Mouse (Mus musculus): ENCODE data around the gene Eif5. TPM values are rescaled to one million over a fixed set of nuclear protein-coding genes. Genes with fewer than 3 reads are reported as not detected.

Gene Eif5
- polyA plus RNA-seq, 1 experiment = 57.6 TPM

- TF ChIP-seq TCF3 (IDR thresholded peaks at IDR 0.05; ENCODE audit: insufficient read length, low read depth) (no peak), POLR2A (IDR thresholded peaks at IDR 0.05; ENCODE audit: insufficient read length, low read depth) (peak; percentile 86), POLR2AphosphoS2 (IDR thresholded peaks at IDR 0.05; ENCODE audit: insufficient read length, low read depth) (peak; percentile 83)
- Histone ChIP-seq H3ac (ENCODE audit: control insufficient read depth, insufficient read length) (peak within 1 kb of the TSS; percentile 93), H3K4me2 (ENCODE audit: low read depth) (peak within 1 kb of the TSS; percentile 100), H3K36me3 (ENCODE audit: control insufficient read depth, insufficient read depth) (no peaks in the 10 kb centered on the region), H3K4me3 (peak within 1 kb of the TSS; percentile 81), H3K79me2 (ENCODE audit: control insufficient read depth, insufficient read depth) (peaks cover 44% of the 10 kb centered on the region), H3K27me3 (ENCODE audit: control insufficient read depth, insufficient read depth, insufficient read length) (no peaks in the 10 kb centered on the region)
Observed at GRCm38 (mm10) chr12:111574074-111574886, 36.5 kb downstream of the Eif5 start, which contains the start of gene Mark3. Mark3 (plus strand) TSS chr12:111574523.

- Histone ChIP-seq H3K27me3 (ENCODE audit: control insufficient read depth, insufficient read depth, insufficient read length) (no peaks in the 10 kb centered on the region), H3K36me3 (ENCODE audit: control insufficient read depth, insufficient read depth) (no peaks in the 10 kb centered on the region), H3K79me2 (ENCODE audit: control insufficient read depth, insufficient read depth) (peaks cover 53% of the 10 kb centered on the region), H3K4me3 (peak overlapping the region; percentile 81), H3ac (ENCODE audit: control insufficient read depth, insufficient read length) (peak overlapping the region; percentile 93), H3K4me2 (ENCODE audit: low read depth) (peak overlapping the region; percentile 96)
- TF ChIP-seq MAX (IDR thresholded peaks at IDR 0.05; ENCODE audit: low read depth) (no peak), POLR2A (IDR thresholded peaks at IDR 0.05; ENCODE audit: insufficient read length, low read depth) (peak; percentile 44), MYOG (IDR thresholded peaks at IDR 0.05; ENCODE audit: control insufficient read depth in 1 of 3, insufficient read depth in 1 of 3, insufficient read length in 2 of 3, low read depth in 2 of 3) (peak in 2 of 3 experiments; percentile 11 to 27), POLR2AphosphoS2 (IDR thresholded peaks at IDR 0.05; ENCODE audit: insufficient read length, low read depth) (peak; percentile 31)
Observed at GRCm38 (mm10) chr12:111574887-111575838, 37.3 kb downstream of the Eif5 start.

- peaks cover 96% of the 10 kb centered on the region for H3K79me2 ChIP-seq (ENCODE audit: control insufficient read depth, insufficient read depth)
- H3K4me3 ChIP-seq = no peak overlapping the region
- H3ac ChIP-seq (ENCODE audit: control insufficient read depth, insufficient read length) = no peak overlapping the region
- H3K4me2 ChIP-seq (ENCODE audit: low read depth) = no peak overlapping the region
- no peaks in the 10 kb centered on the region for H3K27me3 ChIP-seq (ENCODE audit: control insufficient read depth, insufficient read depth, insufficient read length)
- no peaks in the 10 kb centered on the region for H3K36me3 ChIP-seq (ENCODE audit: control insufficient read depth, insufficient read depth)
- TF ChIP-seq SRF (IDR thresholded peaks at IDR 0.05; ENCODE audit: control insufficient read depth, insufficient read length, low read depth) = no peak
- TF ChIP-seq CEBPB (IDR thresholded peaks at IDR 0.05; ENCODE audit: insufficient read depth, poor library complexity, severe bottlenecking) = no peak
- TF ChIP-seq TCF3 (IDR thresholded peaks at IDR 0.05; ENCODE audit: insufficient read length, low read depth) = no peak
- no peak for TF ChIP-seq POLR2A (IDR thresholded peaks at IDR 0.05; ENCODE audit: insufficient read length, low read depth)
- TF ChIP-seq REST (IDR thresholded peaks at IDR 0.05; ENCODE audit: insufficient read depth, insufficient read length) = no peak
- TF ChIP-seq USF1 (IDR thresholded peaks at IDR 0.05; ENCODE audit: low read depth) = no peak
- TF ChIP-seq MYOD1 (IDR thresholded peaks at IDR 0.05; ENCODE audit: control insufficient read depth in 1 of 3, insufficient read length in 2 of 3, low read depth in 2 of 3) = no peak
- TF ChIP-seq TCF12 (IDR thresholded peaks at IDR 0.05; ENCODE audit: insufficient read depth, poor library complexity, severe bottlenecking) = no peak
- TF ChIP-seq E2F4 (IDR thresholded peaks at IDR 0.05; ENCODE audit: insufficient read depth) = no peak
- no peak for TF ChIP-seq POLR2AphosphoS2 (IDR thresholded peaks at IDR 0.05; ENCODE audit: insufficient read length, low read depth)
- TF ChIP-seq MAX (IDR thresholded peaks at IDR 0.05; ENCODE audit: low read depth) = no peak
- TF ChIP-seq MYOG (IDR thresholded peaks at IDR 0.05; ENCODE audit: control insufficient read depth in 1 of 3, insufficient read depth in 1 of 3, insufficient read length in 2 of 3, low read depth in 2 of 3) = no peak
Observed at GRCm38 (mm10) chr12:111583058-111583457, 45.2 kb downstream of the Eif5 start.

- Histone ChIP-seq H3K36me3 (ENCODE audit: control insufficient read depth, insufficient read depth) (no peaks in the 10 kb centered on the region), H3K27me3 (ENCODE audit: control insufficient read depth, insufficient read depth, insufficient read length) (no peaks in the 10 kb centered on the region), H3ac (ENCODE audit: control insufficient read depth, insufficient read length) (no peak overlapping the region), H3K4me3 (no peak overlapping the region), H3K4me2 (ENCODE audit: low read depth) (no peak overlapping the region), H3K79me2 (ENCODE audit: control insufficient read depth, insufficient read depth) (peaks cover 96% of the 10 kb centered on the region)
- TF ChIP-seq MAX (IDR thresholded peaks at IDR 0.05; ENCODE audit: low read depth) = no peak
- no peak for TF ChIP-seq E2F4 (IDR thresholded peaks at IDR 0.05; ENCODE audit: insufficient read depth)
- TF ChIP-seq POLR2AphosphoS2 (IDR thresholded peaks at IDR 0.05; ENCODE audit: insufficient read length, low read depth) = no peak
- no peak for TF ChIP-seq TCF3 (IDR thresholded peaks at IDR 0.05; ENCODE audit: insufficient read length, low read depth)
- TF ChIP-seq TCF12 (IDR thresholded peaks at IDR 0.05; ENCODE audit: insufficient read depth, poor library complexity, severe bottlenecking) = no peak
- no peak for TF ChIP-seq REST (IDR thresholded peaks at IDR 0.05; ENCODE audit: insufficient read depth, insufficient read length)
- no peak for TF ChIP-seq MYOD1 (IDR thresholded peaks at IDR 0.05; ENCODE audit: control insufficient read depth in 1 of 3, insufficient read length in 2 of 3, low read depth in 2 of 3)
- no peak for TF ChIP-seq USF1 (IDR thresholded peaks at IDR 0.05; ENCODE audit: low read depth)
- TF ChIP-seq SRF (IDR thresholded peaks at IDR 0.05; ENCODE audit: control insufficient read depth, insufficient read length, low read depth) = no peak
- TF ChIP-seq POLR2A (IDR thresholded peaks at IDR 0.05; ENCODE audit: insufficient read length, low read depth) = no peak
Observed at GRCm38 (mm10) chr12:111584401-111584800, 46.6 kb downstream of the Eif5 start.
